Mouse (Mus musculus): ENCODE data around the gene Rab42. TPM values are rescaled to one million over a fixed set of nuclear protein-coding genes. Genes with fewer than 3 reads are reported as not detected.
A peak's percentile ranks its signal among the peaks of the same experiment; 100 is the strongest.

Rab42 gene
- polyA plus RNA-seq, 1 experiment: not detected

GRCm38 (mm10) chr4:132263313-132263712 lies 39.9 kb downstream of the Rab42 start:
- H3K36me3 ChIP-seq (ENCODE audit: control insufficient read depth, insufficient read depth, low read length, poor library complexity, severe bottlenecking): no peaks in the 10 kb centered on the region
- no peak overlapping the region for H3K4me3 ChIP-seq (ENCODE audit: low read depth, low read length)
- no peaks in the 10 kb centered on the region for H3K4me1 ChIP-seq (ENCODE audit: control insufficient read depth, insufficient read depth, low read length)
- no peaks in the 10 kb centered on the region for H3K27me3 ChIP-seq (ENCODE audit: control insufficient read depth, insufficient read depth, low read length, poor library complexity, severe bottlenecking)
- no peaks in the 10 kb centered on the region for H3K9me3 ChIP-seq (replicated peaks; ENCODE audit: control insufficient read depth, insufficient read depth, low read length, poor library complexity, severe bottlenecking)
- no peak overlapping the region for H3K27ac ChIP-seq (ENCODE audit: insufficient read depth, low read length)
- TF ChIP-seq CTCF (IDR thresholded peaks at IDR 0.05; ENCODE audit: low read depth, low read length) (no peak), POLR2A (IDR thresholded peaks at IDR 0.05; ENCODE audit: insufficient read depth, low read length) (no peak), EP300 (IDR thresholded peaks at IDR 0.05; ENCODE audit: insufficient read depth, low read depth, low read length) (no peak)
- no peak overlapping the region for H3K9ac ChIP-seq (ENCODE audit: low read depth, poor library complexity, severe bottlenecking)

GRCm38 (mm10) chr4:132262358-132262616 lies 40.9 kb downstream of the Rab42 start:
- no peak for TF ChIP-seq EP300 (IDR thresholded peaks at IDR 0.05; ENCODE audit: insufficient read depth, low read depth, low read length)
- no peak for TF ChIP-seq POLR2A (IDR thresholded peaks at IDR 0.05; ENCODE audit: insufficient read depth, low read length)
- TF ChIP-seq CTCF (IDR thresholded peaks at IDR 0.05; ENCODE audit: low read depth, low read length): no peak
- H3K27ac ChIP-seq (ENCODE audit: insufficient read depth, low read length): peak overlapping the region; percentile 89
- no peaks in the 10 kb centered on the region for H3K9me3 ChIP-seq (replicated peaks; ENCODE audit: control insufficient read depth, insufficient read depth, low read length, poor library complexity, severe bottlenecking)
- no peaks in the 10 kb centered on the region for H3K36me3 ChIP-seq (ENCODE audit: control insufficient read depth, insufficient read depth, low read length, poor library complexity, severe bottlenecking)
- no peaks in the 10 kb centered on the region for H3K27me3 ChIP-seq (ENCODE audit: control insufficient read depth, insufficient read depth, low read length, poor library complexity, severe bottlenecking)
- peak overlapping the region; percentile 100 for H3K9ac ChIP-seq (ENCODE audit: low read depth, poor library complexity, severe bottlenecking)
- H3K4me3 ChIP-seq (ENCODE audit: low read depth, low read length): no peak overlapping the region
- H3K4me1 ChIP-seq (ENCODE audit: control insufficient read depth, insufficient read depth, low read length): no peaks in the 10 kb centered on the region

- Histone ChIP-seq H3K27me3 (ENCODE audit: control insufficient read depth, insufficient read depth, low read length, poor library complexity, severe bottlenecking) (no peaks in the 10 kb centered on the region), H3K4me3 (ENCODE audit: low read depth, low read length) (peak within 1 kb of the TSS; percentile 99), H3K36me3 (ENCODE audit: control insufficient read depth, insufficient read depth, low read length, poor library complexity, severe bottlenecking) (no peaks in the 10 kb centered on the region), H3K9me3 (replicated peaks; ENCODE audit: control insufficient read depth, insufficient read depth, low read length, poor library complexity, severe bottlenecking) (no peaks in the 10 kb centered on the region), H3K9ac (ENCODE audit: low read depth, poor library complexity, severe bottlenecking) (peak within 1 kb of the TSS; percentile 100), H3K4me1 (ENCODE audit: control insufficient read depth, insufficient read depth, low read length) (peaks cover under 1% of the 10 kb centered on the region), H3K27ac (ENCODE audit: insufficient read depth, low read length) (peak within 1 kb of the TSS; percentile 89)
- TF ChIP-seq POLR2A (IDR thresholded peaks at IDR 0.05; ENCODE audit: insufficient read depth, low read length) (no peak), CTCF (IDR thresholded peaks at IDR 0.05; ENCODE audit: low read depth, low read length) (no peak), EP300 (IDR thresholded peaks at IDR 0.05; ENCODE audit: insufficient read depth, low read depth, low read length) (no peak)
These were observed 41.4 kb downstream of the Rab42 start, which contains the start of gene Gmeb1 for GRCm38 (mm10) chr4:132261514-132262357. Gene Gmeb1 (minus strand): TSS chr4:132261602.

GRCm38 (mm10) chr4:132260404-132261379 lies 42.5 kb downstream of the Rab42 start:
- H3K4me3 ChIP-seq (ENCODE audit: low read depth, low read length): peak overlapping the region; percentile 99
- H3K4me1 ChIP-seq (ENCODE audit: control insufficient read depth, insufficient read depth, low read length): peaks cover 4% of the 10 kb centered on the region
- H3K27me3 ChIP-seq (ENCODE audit: control insufficient read depth, insufficient read depth, low read length, poor library complexity, severe bottlenecking): no peaks in the 10 kb centered on the region
- no peak for TF ChIP-seq POLR2A (IDR thresholded peaks at IDR 0.05; ENCODE audit: insufficient read depth, low read length)
- no peak for TF ChIP-seq EP300 (IDR thresholded peaks at IDR 0.05; ENCODE audit: insufficient read depth, low read depth, low read length)
- no peak for TF ChIP-seq CTCF (IDR thresholded peaks at IDR 0.05; ENCODE audit: low read depth, low read length)
- no peaks in the 10 kb centered on the region for H3K36me3 ChIP-seq (ENCODE audit: control insufficient read depth, insufficient read depth, low read length, poor library complexity, severe bottlenecking)
- H3K9ac ChIP-seq (ENCODE audit: low read depth, poor library complexity, severe bottlenecking): peak overlapping the region; percentile 100
- no peaks in the 10 kb centered on the region for H3K9me3 ChIP-seq (replicated peaks; ENCODE audit: control insufficient read depth, insufficient read depth, low read length, poor library complexity, severe bottlenecking)
- peak overlapping the region; percentile 85 for H3K27ac ChIP-seq (ENCODE audit: insufficient read depth, low read length)

- Histone ChIP-seq H3K9ac (ENCODE audit: low read depth, poor library complexity, severe bottlenecking) (peak overlapping the region; percentile 100; the same call in 1 of the 2 replicates), H3K36me3 (ENCODE audit: control insufficient read depth, insufficient read depth, low read length, poor library complexity, severe bottlenecking) (no peaks in the 10 kb centered on the region), H3K4me1 (ENCODE audit: control insufficient read depth, insufficient read depth, low read length) (peaks cover 4% of the 10 kb centered on the region), H3K27ac (ENCODE audit: insufficient read depth, low read length) (no peak overlapping the region), H3K27me3 (ENCODE audit: control insufficient read depth, insufficient read depth, low read length, poor library complexity, severe bottlenecking) (no peaks in the 10 kb centered on the region), H3K4me3 (ENCODE audit: low read depth, low read length) (no peak overlapping the region), H3K9me3 (replicated peaks; ENCODE audit: control insufficient read depth, insufficient read depth, low read length, poor library complexity, severe bottlenecking) (no peaks in the 10 kb centered on the region)
- TF ChIP-seq EP300 (IDR thresholded peaks at IDR 0.05; ENCODE audit: insufficient read depth, low read depth, low read length) (no peak), POLR2A (IDR thresholded peaks at IDR 0.05; ENCODE audit: insufficient read depth, low read length) (no peak), CTCF (IDR thresholded peaks at IDR 0.05; ENCODE audit: low read depth, low read length) (no peak)
These were observed 43.9 kb downstream of the Rab42 start for GRCm38 (mm10) chr4:132259248-132259647.
